Mouse (Mus musculus) gastrocnemius, adult 18-20 months (tissue): ENCODE results near the gene Hist1h1t. TPM values are rescaled to one million over a fixed set of nuclear protein-coding genes. Genes with fewer than 3 reads are reported as not detected.

Source experiments
- DNase-seq: peaks from one replicate; pipeline ENCODE4 v3.0.0; 2021; ENCODE audit warnings: low spot score
- microRNA-seq: library from miRNA; unstranded; fragments of <30 nt; microRNA quantifications from one replicate; pipeline ENCODE4 v1.2.0, GENCODE M21; 2021
- total RNA-seq, 2 experiments: library from RNA; stranded (reverse); gene quantifications; 2 replicates each; pipeline ENCODE4 v1.2.3; 2021

The Hist1h1t gene
- total RNA-seq, 2 experiments from 2014 or later = not detected

- peak; percentile 37 for DNase-seq
Observed at GRCm38 (mm10) chr13:23732156-23732804, 36.7 kb downstream of the Hist1h1t start.

GRCm38 (mm10) chr13:23737091-23737490 lies 41.5 kb downstream of the Hist1h1t start:
- no peak for DNase-seq

GRCm38 (mm10) chr13:23738041-23738440 lies 42.4 kb downstream of the Hist1h1t start:
- DNase-seq = no peak

- peak; percentile 82 for DNase-seq
Observed at GRCm38 (mm10) chr13:23738677-23739068, 43.1 kb downstream of the Hist1h1t start, which contains the start of gene Hist1h1c. Gene Hist1h1c, plus strand, starts transcription at chr13:23738808.

- peak; percentile 96 for DNase-seq
Observed at GRCm38 (mm10) chr13:23739069-23739921, 43.7 kb downstream of the Hist1h1t start.

GRCm38 (mm10) chr13:23739922-23740252 lies 44.3 kb downstream of the Hist1h1t start:
- DNase-seq = no peak

GRCm38 (mm10) chr13:23740256-23740840 lies 44.7 kb downstream of the Hist1h1t start:
- no peak for DNase-seq

- no peak for DNase-seq
Observed at GRCm38 (mm10) chr13:23740910-23741309, 45.3 kb downstream of the Hist1h1t start.

- no peak for DNase-seq
Observed at GRCm38 (mm10) chr13:23742007-23742406, 46.4 kb downstream of the Hist1h1t start.

GRCm38 (mm10) chr13:23743215-23743614 lies 47.6 kb downstream of the Hist1h1t start:
- no peak for DNase-seq

GRCm38 (mm10) chr13:23743963-23744362 lies 48.3 kb downstream of the Hist1h1t start:
- DNase-seq = no peak

- DNase-seq = no peak
Observed at GRCm38 (mm10) chr13:23744421-23745380, 49.1 kb downstream of the Hist1h1t start.

GRCm38 (mm10) chr13:23745381-23746161 lies 50.0 kb downstream of the Hist1h1t start, which contains the start of gene Hist1h3c:
Gene Hist1h3c, minus strand, starts transcription at chr13:23745602.
- peak; percentile 80 for DNase-seq

Small RNAs within 50 kb of the gene (microRNA-seq; reads per million reads assigned to microRNA genes)
- not detected for gene Gm44314
- gene Gm44350 = not detected

Other genes starting within 250 kb of the Hist1h1t start
- not detected for gene Btn1a1, start 229.9 kb upstream of the Hist1h1t start, total RNA-seq
- gene Btn2a2, start 207.0 kb upstream of the Hist1h1t start, total RNA-seq = not detected
- 100 to 1,000 TPM; 149 to 163 TPM for gene Hist1h4h, start 164.8 kb upstream of the Hist1h1t start, total RNA-seq
- 1 to 10 TPM in 1 of 2 experiments, under 1 TPM in 1; 0.73 to 1.9 TPM for gene Hist1h2af, start 161.9 kb upstream of the Hist1h1t start, total RNA-seq
- gene Hist1h3g, start 160.4 kb upstream of the Hist1h1t start, total RNA-seq = under 1 TPM; 0.55 to 0.57 TPM
- 1 to 10 TPM; 1.0 to 1.1 TPM for gene Hist1h2bh, start 152.4 kb upstream of the Hist1h1t start, total RNA-seq
- 1 to 10 TPM; 3.0 to 4.8 TPM for gene Hist1h3f, start 151.8 kb upstream of the Hist1h1t start, total RNA-seq
- 10 to 100 TPM in 1 of 2 experiments, 1 to 10 TPM in 1; 8.3 to 12.3 TPM for gene Hist1h4f, start 144.2 kb upstream of the Hist1h1t start, total RNA-seq
- gene Hist1h1d, start 142.6 kb upstream of the Hist1h1t start, total RNA-seq = under 1 TPM; 0.83 to 0.89 TPM
- gene Hist1h3e, start 133.4 kb upstream of the Hist1h1t start, total RNA-seq = 10 to 100 TPM; 11.6 to 12.3 TPM
- gene Hist1h2ae, start 124.6 kb upstream of the Hist1h1t start, total RNA-seq = under 1 TPM; 0.41 to 0.85 TPM
- gene Hist1h2bg, start 124.4 kb upstream of the Hist1h1t start, total RNA-seq = 1 to 10 TPM; 2.2 to 3.7 TPM
- 1 to 10 TPM; 1.3 to 5.3 TPM for gene Hist1h2bf, start 121.6 kb upstream of the Hist1h1t start, total RNA-seq
- gene Hist1h2ad, start 121.4 kb upstream of the Hist1h1t start, total RNA-seq = 1 to 10 TPM in 1 of 2 experiments, under 1 TPM in 1; 0.80 to 1.7 TPM
- 1 to 10 TPM; 3.2 to 3.7 TPM for gene Hist1h3d, start 120.1 kb upstream of the Hist1h1t start, total RNA-seq
- gene Hist1h4d, start 114.2 kb upstream of the Hist1h1t start, total RNA-seq = 10 to 100 TPM; 33.6 to 46.4 TPM
- gene Hist1h2be, start 74.7 kb upstream of the Hist1h1t start, total RNA-seq = 10 to 100 TPM; 13.2 to 15.7 TPM
- 10 to 100 TPM; 31.1 to 41.1 TPM for gene Hist1h1e, start 73.3 kb upstream of the Hist1h1t start, total RNA-seq
- gene Hist1h2ac, start 11.9 kb upstream of the Hist1h1t start, total RNA-seq = 1 to 10 TPM in 1 of 2 experiments, under 1 TPM in 1; 0.68 to 1.3 TPM
- 10 to 100 TPM; 66.4 to 69.8 TPM for gene Hist1h2bc, start 11.6 kb upstream of the Hist1h1t start, total RNA-seq
- 10 to 100 TPM; 57.1 to 66.2 TPM for gene Hist1h4c, start 2.6 kb downstream of the Hist1h1t start, total RNA-seq
- 10 to 100 TPM; 25.6 to 25.7 TPM for gene Hfe, start 15.0 kb downstream of the Hist1h1t start, total RNA-seq
- gene Hist1h1c, start 43.0 kb downstream of the Hist1h1t start, total RNA-seq = 100 to 1,000 TPM; 157 to 219 TPM
- not detected for gene Hist1h3c, start 49.8 kb downstream of the Hist1h1t start, total RNA-seq
- gene Hist1h2bb, start 50.9 kb downstream of the Hist1h1t start, total RNA-seq = 1 to 10 TPM; 1.3 to 1.4 TPM
- under 1 TPM in 1 of 2 experiments, not detected in 1; 0.82 TPM for gene Hist1h2ab, start 55.3 kb downstream of the Hist1h1t start, total RNA-seq
- gene Hist1h3b, start 56.5 kb downstream of the Hist1h1t start, total RNA-seq = 1 to 10 TPM in 1 of 2 experiments, not detected in 1; 1.3 TPM
- gene Hist1h4b, start 61.2 kb downstream of the Hist1h1t start, total RNA-seq = 1 to 10 TPM; 1.6 to 1.9 TPM
- gene Hist1h4a, start 65.4 kb downstream of the Hist1h1t start, total RNA-seq = 1 to 10 TPM in 1 of 2 experiments, under 1 TPM in 1; 0.89 to 2.8 TPM
- 1 to 10 TPM; 5.1 to 5.3 TPM for gene Hist1h3a, start 66.6 kb downstream of the Hist1h1t start, total RNA-seq
- gene Hist1h1a, start 67.9 kb downstream of the Hist1h1t start, total RNA-seq = under 1 TPM; 0.66 to 0.76 TPM
- not detected for gene Trim38, start 74.1 kb downstream of the Hist1h1t start, total RNA-seq
- gene Slc17a2, start 111.2 kb downstream of the Hist1h1t start, total RNA-seq = not detected
- under 1 TPM in 1 of 2 experiments, not detected in 1; 0.21 TPM for gene Slc17a3, start 143.6 kb downstream of the Hist1h1t start, total RNA-seq
- not detected for gene Slc17a1, start 171.9 kb downstream of the Hist1h1t start, total RNA-seq
- under 1 TPM in 1 of 2 experiments, not detected in 1; 0.09 TPM for gene Slc17a4, start 219.2 kb downstream of the Hist1h1t start, total RNA-seq
- gene Hist1h2ba, start 238.3 kb downstream of the Hist1h1t start, total RNA-seq = not detected
- gene Hist1h2aa, start 238.6 kb downstream of the Hist1h1t start, total RNA-seq = not detected